Mouse (Mus musculus): ENCODE measurements at regions not wholly inside any gene's neighbourhood (a gene's known extent, or its start where the extent isn't known, plus 50 kb on each side); places are given as distances from the start of the nearest gene placed in this dataset.

GRCm38 (mm10) chr14:102885240-102885598, 97.2 kb downstream of the Kctd12 start:
- no peak for DNase-seq
- WGBS, result 96% methylated on average over 2 of the region's 2 CpGs
- no peak for TF ChIP-seq CTCF (IDR thresholded peaks at IDR 0.05; ENCODE audit: borderline replicate concordance, control insufficient read depth, extremely low read depth, insufficient read depth, low read length, poor library complexity)
- no peaks in the 10 kb centered on the region for H3K27me3 ChIP-seq (ENCODE audit: control insufficient read depth, insufficient read depth, low read length)
- H3K27ac ChIP-seq (ENCODE audit: control insufficient read depth, insufficient read depth, low read length), result no peak overlapping the region
- no peak overlapping the region for H3K4me3 ChIP-seq (ENCODE audit: control insufficient read depth, insufficient read depth, low read length)
- H3K36me3 ChIP-seq (ENCODE audit: control insufficient read depth, insufficient read depth, low read length), result no peaks in the 10 kb centered on the region
- peaks cover 4% of the 10 kb centered on the region for H3K4me1 ChIP-seq (replicated peaks; ENCODE audit: control insufficient read depth, insufficient read depth, low read length)

- Histone ChIP-seq H3K4me3 (ENCODE audit: control insufficient read depth, insufficient read depth, low read length) (no peak overlapping the region), H3K4me1 (replicated peaks; ENCODE audit: control insufficient read depth, insufficient read depth, low read length) (peaks cover 4% of the 10 kb centered on the region), H3K36me3 (ENCODE audit: control insufficient read depth, insufficient read depth, low read length) (no peaks in the 10 kb centered on the region), H3K27ac (ENCODE audit: control insufficient read depth, insufficient read depth, low read length) (no peak overlapping the region), H3K27me3 (ENCODE audit: control insufficient read depth, insufficient read depth, low read length) (no peaks in the 10 kb centered on the region)
- DNase-seq, result no peak
- TF ChIP-seq CTCF (IDR thresholded peaks at IDR 0.05; ENCODE audit: borderline replicate concordance, control insufficient read depth, extremely low read depth, insufficient read depth, low read length, poor library complexity) (no peak), POLR2A (IDR thresholded peaks at IDR 0.05; ENCODE audit: control insufficient read depth, extremely low read depth, insufficient read depth, low read length, poor library complexity) (no peak)
- WGBS, result 95% methylated on average over 10 of the region's 10 CpGs
Observed at GRCm38 (mm10) chr14:102884539-102885239, 97.7 kb downstream of the Kctd12 start.

GRCm38 (mm10) chr14:102883344-102884122, 98.9 kb downstream of the Kctd12 start:
- Histone ChIP-seq H3K27me3 (ENCODE audit: control insufficient read depth, insufficient read depth, low read length) (no peaks in the 10 kb centered on the region), H3K4me3 (ENCODE audit: control insufficient read depth, insufficient read depth, low read length) (no peak overlapping the region), H3K36me3 (ENCODE audit: control insufficient read depth, insufficient read depth, low read length) (no peaks in the 10 kb centered on the region), H3K4me1 (replicated peaks; ENCODE audit: control insufficient read depth, insufficient read depth, low read length) (peaks cover 4% of the 10 kb centered on the region), H3K27ac (ENCODE audit: control insufficient read depth, insufficient read depth, low read length) (no peak overlapping the region)
- peak; percentile 29 for DNase-seq
- TF ChIP-seq POLR2A (IDR thresholded peaks at IDR 0.05; ENCODE audit: control insufficient read depth, extremely low read depth, insufficient read depth, low read length, poor library complexity), result no peak
- 73% methylated on average over 15 of the region's 15 CpGs for WGBS

DNA sequence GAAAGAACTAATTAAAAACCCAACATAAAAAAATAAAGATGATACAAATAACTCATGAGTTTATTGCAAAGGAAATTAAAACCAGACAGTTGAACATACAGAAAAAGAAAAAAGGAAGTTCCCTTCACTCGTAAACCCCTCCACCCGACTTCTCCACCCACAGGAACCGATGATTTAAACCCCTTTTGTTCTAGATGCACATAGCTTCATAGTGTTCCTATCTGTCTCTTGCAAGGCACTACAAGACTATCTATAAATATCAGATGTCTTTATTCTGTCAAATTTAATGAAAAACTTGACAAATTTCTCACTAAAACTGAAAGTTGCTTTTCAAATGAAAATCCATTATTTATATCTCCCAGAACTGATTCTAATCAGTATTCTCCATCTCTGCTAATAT, 100.2 kb downstream of the Kctd12 start:
- Histone ChIP-seq H3K36me3 (ENCODE audit: control insufficient read depth, insufficient read depth, low read length) (no peaks in the 10 kb centered on the region), H3K27me3 (ENCODE audit: control insufficient read depth, insufficient read depth, low read length) (no peaks in the 10 kb centered on the region), H3K27ac (ENCODE audit: control insufficient read depth, insufficient read depth, low read length) (no peak overlapping the region), H3K4me1 (replicated peaks; ENCODE audit: control insufficient read depth, insufficient read depth, low read length) (peaks cover 4% of the 10 kb centered on the region), H3K4me3 (ENCODE audit: control insufficient read depth, insufficient read depth, low read length) (no peak overlapping the region)
- no peak for TF ChIP-seq CTCF (IDR thresholded peaks at IDR 0.05; ENCODE audit: borderline replicate concordance, control insufficient read depth, extremely low read depth, insufficient read depth, low read length, poor library complexity)
- TF ChIP-seq POLR2A (IDR thresholded peaks at IDR 0.05; ENCODE audit: control insufficient read depth, extremely low read depth, insufficient read depth, low read length, poor library complexity), result no peak
- no peak for DNase-seq
- 5% methylated on average over 3 of the region's 3 CpGs for WGBS

GRCm38 (mm10) chr14:102880658-102881083, 101.8 kb downstream of the Kctd12 start:
- H3K4me1 ChIP-seq (replicated peaks; ENCODE audit: control insufficient read depth, insufficient read depth, low read length), result peaks cover 4% of the 10 kb centered on the region
- H3K4me3 ChIP-seq (ENCODE audit: control insufficient read depth, insufficient read depth, low read length), result no peak overlapping the region
- H3K36me3 ChIP-seq (ENCODE audit: control insufficient read depth, insufficient read depth, low read length), result no peaks in the 10 kb centered on the region
- TF ChIP-seq CTCF (IDR thresholded peaks at IDR 0.05; ENCODE audit: borderline replicate concordance, control insufficient read depth, extremely low read depth, insufficient read depth, low read length, poor library complexity) (no peak), POLR2A (IDR thresholded peaks at IDR 0.05; ENCODE audit: control insufficient read depth, extremely low read depth, insufficient read depth, low read length, poor library complexity) (no peak)
- WGBS, result 100% methylated on average over 1 of the region's 1 CpGs
- no peaks in the 10 kb centered on the region for H3K27me3 ChIP-seq (ENCODE audit: control insufficient read depth, insufficient read depth, low read length)
- no peak for DNase-seq
- no peak overlapping the region for H3K27ac ChIP-seq (ENCODE audit: control insufficient read depth, insufficient read depth, low read length)

DNA sequence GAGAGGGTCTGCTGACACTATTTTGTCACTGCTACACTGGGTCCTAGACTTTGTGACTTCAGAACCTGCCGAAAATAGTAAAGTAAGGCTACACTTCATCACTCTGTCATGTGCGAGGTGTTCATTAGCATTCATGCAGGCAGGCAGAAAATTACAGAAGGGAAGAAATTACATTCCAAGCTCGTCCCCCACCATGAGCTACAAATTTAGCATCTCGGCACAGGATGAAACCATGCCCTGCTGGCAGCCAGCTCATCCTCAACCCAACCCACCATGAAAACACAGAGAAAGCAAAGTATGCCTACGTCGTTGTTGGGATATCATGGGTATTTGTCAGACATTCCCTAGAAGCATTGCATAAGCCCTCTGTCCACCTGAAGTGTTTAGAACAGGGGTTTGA, 103.9 kb downstream of the Kctd12 start:
- Histone ChIP-seq H3K4me3 (ENCODE audit: control insufficient read depth, insufficient read depth, low read length) (no peak overlapping the region), H3K27me3 (ENCODE audit: control insufficient read depth, insufficient read depth, low read length) (no peaks in the 10 kb centered on the region), H3K4me1 (replicated peaks; ENCODE audit: control insufficient read depth, insufficient read depth, low read length) (peaks cover 4% of the 10 kb centered on the region), H3K36me3 (ENCODE audit: control insufficient read depth, insufficient read depth, low read length) (no peaks in the 10 kb centered on the region), H3K27ac (ENCODE audit: control insufficient read depth, insufficient read depth, low read length) (no peak overlapping the region)
- 94% methylated on average over 6 of the region's 6 CpGs for WGBS
- DNase-seq, result no peak
- TF ChIP-seq POLR2A (IDR thresholded peaks at IDR 0.05; ENCODE audit: control insufficient read depth, extremely low read depth, insufficient read depth, low read length, poor library complexity) (no peak), CTCF (IDR thresholded peaks at IDR 0.05; ENCODE audit: borderline replicate concordance, control insufficient read depth, extremely low read depth, insufficient read depth, low read length, poor library complexity) (no peak)

Measured in thymus, adult 2 months (tissue).